Comparison of ENCODE assay signal across 8 mouse cellular contexts in the genomic region with DNA sequence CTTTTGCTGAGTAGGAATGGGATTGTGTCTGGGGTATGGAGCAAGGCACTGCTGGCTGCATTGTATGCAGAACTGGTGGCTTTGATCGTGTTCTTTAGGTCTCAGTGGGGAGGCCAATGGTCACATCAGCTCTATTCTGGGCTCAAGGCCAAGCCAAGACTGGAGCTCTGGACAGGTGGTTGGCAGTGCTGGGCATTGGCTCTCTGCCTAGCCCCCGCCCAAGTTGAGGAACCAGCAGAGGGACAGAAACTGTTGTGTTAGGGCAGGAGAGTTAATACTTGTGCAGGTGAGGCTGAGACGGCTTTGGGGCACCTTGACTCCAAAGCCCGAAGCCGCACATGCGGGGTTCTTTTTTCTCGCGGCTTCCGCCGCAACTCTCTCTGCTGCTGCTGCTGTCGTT. TPM values are rescaled to one million over a fixed set of nuclear protein-coding genes. Genes with fewer than 3 reads are reported as not detected.
DNase-seq lines count a peak whose midpoint lies in the region; ATAC-seq and TF ChIP-seq lines count a peak whose summit lies in the region.

A gene (plus strand): TSS at position 265 of the 400 bp plus-strand sequence.

- no peak for TF ChIP-seq EP300 in ES-Bruce4 (IDR thresholded peaks at IDR 0.05; ENCODE audit: insufficient read depth, low read depth, low read length)

- no peak for TF ChIP-seq POLR2A in ES-Bruce4 (IDR thresholded peaks at IDR 0.05; ENCODE audit: insufficient read depth, low read length)

- no peak for ATAC-seq in cerebellum, adult (ENCODE audit: insufficient number of reproducible peaks, low FRiP score, low TSS enrichment)
- 0 out of 2 replicates have a peak, but pooled peaks have one; percentile 12 for ATAC-seq in heart, embryonic 15.5 days (replicated peaks; ENCODE audit: insufficient number of reproducible peaks, insufficient read depth, low FRiP score, low read depth)
- ATAC-seq in midbrain, embryonic 15.5 days (replicated peaks): no peak
- ATAC-seq in megakaryocyte progenitor cell, adult 5-6 weeks (replicated peaks; ENCODE audit: poor library complexity): no peak

- no peak for TF ChIP-seq CTCF in ES-Bruce4 (IDR thresholded peaks at IDR 0.05; ENCODE audit: low read depth, low read length)

- H3K27ac ChIP-seq in ES-Bruce4 (ENCODE audit: insufficient read depth, low read length): no peak within 1 kb of the TSS
- no peak within 1 kb of the TSS for H3K27ac ChIP-seq in heart, embryonic 15.5 days
- H3K27ac ChIP-seq in midbrain, embryonic 15.5 days: no peak within 1 kb of the TSS

- peaks cover 4% of the 10 kb centered on the region for H3K4me1 ChIP-seq in ES-Bruce4 (ENCODE audit: control insufficient read depth, insufficient read depth, low read length)
- peaks cover 40% of the 10 kb centered on the region for H3K4me1 ChIP-seq in heart, embryonic 15.5 days (replicated peaks)
- H3K4me1 ChIP-seq in midbrain, embryonic 15.5 days: peaks cover 35% of the 10 kb centered on the region

- peaks cover 11% of the 10 kb centered on the region; the same call in 1 of the 2 replicates for H3K27me3 ChIP-seq in ES-Bruce4 (ENCODE audit: control insufficient read depth, insufficient read depth, low read length, poor library complexity, severe bottlenecking)
- H3K27me3 ChIP-seq in heart, embryonic 15.5 days: peaks cover 70% of the 10 kb centered on the region
- peaks cover 69% of the 10 kb centered on the region for H3K27me3 ChIP-seq in midbrain, embryonic 15.5 days (replicated peaks)

- no peaks in the 10 kb centered on the region for H3K9me3 ChIP-seq in ES-Bruce4 (replicated peaks; ENCODE audit: control insufficient read depth, insufficient read depth, low read length, poor library complexity, severe bottlenecking)
- H3K9me3 ChIP-seq in heart, embryonic 15.5 days (replicated peaks): no peaks in the 10 kb centered on the region
- H3K9me3 ChIP-seq in midbrain, embryonic 15.5 days: no peaks in the 10 kb centered on the region

- 7% methylated on average over 11 of the region's 11 CpGs for WGBS in heart, embryonic 15.5 days
- WGBS in midbrain, embryonic 15.5 days: 7% methylated on average over 11 of the region's 11 CpGs

- H3K36me3 ChIP-seq in ES-Bruce4 (ENCODE audit: control insufficient read depth, insufficient read depth, low read length, poor library complexity, severe bottlenecking): no peaks in the 10 kb centered on the region; the same call in 1 of the 2 replicates
- peaks cover 16% of the 10 kb centered on the region for H3K36me3 ChIP-seq in heart, embryonic 15.5 days
- H3K36me3 ChIP-seq in midbrain, embryonic 15.5 days (replicated peaks): peaks cover 17% of the 10 kb centered on the region; the same call in 1 of the 2 replicates

- H3K4me3 ChIP-seq in ES-Bruce4 (ENCODE audit: low read depth, low read length): peak within 1 kb of the TSS; percentile 51
- H3K4me3 ChIP-seq in heart, embryonic 15.5 days: peak within 1 kb of the TSS; percentile 36
- peak within 1 kb of the TSS; percentile 27 for H3K4me3 ChIP-seq in midbrain, embryonic 15.5 days

- H3K9ac ChIP-seq in ES-Bruce4 (ENCODE audit: low read depth, poor library complexity, severe bottlenecking): peak within 1 kb of the TSS; percentile 9; the same call in 1 of the 2 replicates
- no peak within 1 kb of the TSS for H3K9ac ChIP-seq in heart, embryonic 15.5 days
- H3K9ac ChIP-seq in midbrain, embryonic 15.5 days: peak within 1 kb of the TSS; percentile 20

- peak; percentile 85 for DNase-seq in cerebellum, adult 11-12 months
- DNase-seq in kidney, postnatal 14 days: peak; percentile 88
- no peak for DNase-seq in thymus, postnatal 4 days

- H3K4me2 ChIP-seq in heart, embryonic 15.5 days: peak within 1 kb of the TSS; percentile 59
- H3K4me2 ChIP-seq in midbrain, embryonic 15.5 days: peak within 1 kb of the TSS; percentile 53

RNA-seq across cellular contexts. Expression of the gene that starts here (rescaled TPM):
- not detected in 2 replicates for polyA plus RNA-seq in ES-Bruce4 (2011; ENCODE audit: insufficient read depth, insufficient read length, low read depth, missing spikeins)
- polyA plus RNA-seq in heart, embryonic 15.5 days (2015; fragmentation: Nextera tagmentation; extraction: Ambion mirVana): 0.28 and 0.89 TPM in 2 replicates
- polyA plus RNA-seq in midbrain, embryonic 15.5 days (2015; fragmentation: Nextera tagmentation; extraction: Ambion mirVana): 0.14 and 0.23 TPM in 2 replicates
- not detected in 2 replicates for total RNA-seq in megakaryocyte progenitor cell, adult 5-6 weeks (2015)
- total RNA-seq in megakaryocyte progenitor cell, adult 5-6 weeks (2017): not detected in 2 replicates

Comparison
In these comparisons a context has a peak if more than half of its experiments do, and no peak if none do; other contexts are left out.
1. Peak in ATAC-seq, H3K4me3 ChIP-seq and H3K4me2 ChIP-seq in heart, embryonic 15.5 days; RNA of the gene not detected or under 1 TPM.